Mouse (Mus musculus): ENCODE data around the gene Ptpn11.
A peak's percentile ranks its signal among the peaks of the same experiment; 100 is the strongest.
"Not testable (repeated sequence)": the region's sequence is repeated elsewhere in the genome, so short reads cannot be mapped to it uniquely, and the experiment has no call there.

Ptpn11 gene

GRCm38 (mm10) chr5:121190836-121191583, at the start of gene Ptpn11:
TSS of gene Ptpn11 (minus strand) at chr5:121191397.
- DNase-seq (ENCODE audit: low spot score in 2 of 2): peak; percentile 78 to 91

DNA sequence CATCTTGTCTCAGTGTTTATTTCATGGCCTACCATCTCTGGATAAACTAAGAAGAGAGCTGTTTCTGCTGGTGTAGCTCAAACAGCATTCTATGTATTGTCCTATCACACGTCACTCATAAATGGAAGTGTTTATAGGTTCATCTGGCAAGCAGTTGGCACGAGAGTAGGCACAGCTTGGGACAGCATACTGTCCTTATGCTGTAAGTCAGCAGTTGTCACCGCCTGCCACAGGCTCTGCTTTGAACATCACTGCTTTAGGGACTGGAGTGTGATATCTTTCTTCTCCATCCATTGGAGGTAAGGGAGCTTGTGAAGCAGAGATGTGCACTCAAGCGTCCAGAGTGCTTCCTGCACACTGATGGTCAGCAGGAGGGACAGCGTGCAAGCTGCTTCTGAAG, 48.6 kb upstream of the Ptpn11 start:
- DNase-seq (ENCODE audit: low spot score in 2 of 2): no peak

DNA sequence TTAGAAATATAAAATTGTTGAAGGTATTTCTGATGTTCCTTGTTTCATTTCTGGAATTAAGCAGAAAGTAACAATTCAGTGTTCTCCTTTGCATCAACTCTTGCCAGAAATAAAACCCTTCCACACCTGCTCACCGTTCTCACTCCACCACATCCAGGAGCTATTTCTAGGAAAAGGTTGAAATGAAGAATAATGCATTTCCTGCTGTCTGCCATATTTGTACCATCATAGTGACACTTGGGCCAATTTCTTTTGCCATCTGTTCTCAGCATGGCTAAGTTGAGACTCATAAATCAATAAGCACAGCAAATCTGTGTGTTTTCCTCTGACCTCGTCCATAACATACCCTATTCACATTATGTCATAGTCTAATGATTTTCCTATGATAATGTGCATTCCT, 47.0 kb upstream of the Ptpn11 start:
- no peak for DNase-seq (ENCODE audit: low spot score in 2 of 2)

DNA sequence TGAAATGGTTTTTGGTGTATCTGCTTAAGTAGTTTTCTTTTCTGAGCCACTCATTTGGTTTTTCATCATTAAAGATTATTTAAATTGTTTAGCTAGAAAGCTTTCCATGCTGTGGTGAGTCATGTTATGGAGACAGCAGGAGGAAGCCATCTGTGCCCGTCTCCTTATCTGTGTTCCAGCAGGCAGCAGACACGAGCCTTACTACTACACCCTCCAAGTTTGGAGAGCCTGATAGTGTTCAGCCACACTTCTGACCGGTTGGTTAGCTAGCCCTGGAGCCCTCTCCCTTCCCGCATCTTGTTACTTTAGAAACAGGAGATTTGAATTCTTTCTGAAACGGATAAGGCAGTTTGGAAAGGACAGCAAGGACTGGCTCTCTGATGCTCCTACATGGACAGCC, 45.0 kb upstream of the Ptpn11 start:
- DNase-seq (ENCODE audit: low spot score in 2 of 2): no peak

DNA sequence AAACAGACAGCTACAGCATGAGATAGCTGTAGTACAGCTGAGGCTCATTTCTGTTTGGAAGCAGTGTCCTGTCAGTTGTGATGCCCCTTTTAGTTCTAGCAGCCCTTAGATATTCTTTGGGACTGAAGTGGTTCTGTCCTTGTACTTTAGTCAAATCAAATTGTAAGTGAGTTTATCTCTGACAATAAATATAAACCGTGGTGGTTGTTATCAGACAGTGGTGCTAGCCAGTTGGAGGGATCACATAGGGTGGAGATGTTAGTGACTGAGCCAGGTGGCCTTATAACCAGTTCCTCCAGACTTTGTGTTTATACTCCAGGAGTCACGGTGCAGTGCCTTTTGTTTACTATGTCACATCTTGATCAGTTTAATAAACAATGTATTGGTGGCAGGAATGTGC, 42.5 kb upstream of the Ptpn11 start:
- no peak for DNase-seq (ENCODE audit: low spot score in 2 of 2)

GRCm38 (mm10) chr5:121232789-121233188, 41.6 kb upstream of the Ptpn11 start:
- no peak for DNase-seq (ENCODE audit: low spot score in 2 of 2)

GRCm38 (mm10) chr5:121230811-121231210, 39.6 kb upstream of the Ptpn11 start:
- no peak for DNase-seq (ENCODE audit: low spot score in 2 of 2)

GRCm38 (mm10) chr5:121229182-121229581, 38.0 kb upstream of the Ptpn11 start:
- DNase-seq (ENCODE audit: low spot score in 2 of 2): no peak

- DNase-seq (ENCODE audit: low spot score in 2 of 2): not testable (repeated sequence)
These were observed 36.1 kb upstream of the Ptpn11 start for GRCm38 (mm10) chr5:121227330-121227729.

GRCm38 (mm10) chr5:121226845-121227244, 35.6 kb upstream of the Ptpn11 start:
- DNase-seq (ENCODE audit: low spot score in 2 of 2): no peak

- no peak for DNase-seq (ENCODE audit: low spot score in 2 of 2)
These were observed 35.2 kb upstream of the Ptpn11 start for GRCm38 (mm10) chr5:121226406-121226805.

GRCm38 (mm10) chr5:121225854-121226253, 34.7 kb upstream of the Ptpn11 start:
- no peak for DNase-seq (ENCODE audit: low spot score in 2 of 2)

DNA sequence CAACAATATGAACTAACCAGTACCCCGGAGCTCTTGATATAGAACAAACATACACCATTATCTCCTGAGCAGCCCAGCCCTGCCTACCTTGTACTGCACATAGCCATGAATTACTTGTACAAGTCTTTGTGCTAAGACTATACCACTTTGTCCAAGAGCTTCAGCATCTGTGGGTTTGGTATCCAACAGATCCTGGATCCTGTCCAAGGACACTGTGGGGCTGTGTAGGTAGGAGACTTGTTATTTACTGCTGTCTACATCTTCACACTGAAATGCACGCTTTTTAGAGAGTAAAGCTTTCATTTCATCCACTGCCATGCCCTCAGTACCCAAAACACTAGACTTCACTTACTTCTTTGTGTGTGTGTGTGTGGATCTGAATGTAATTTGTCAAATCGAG, 33.7 kb upstream of the Ptpn11 start:
- DNase-seq (ENCODE audit: low spot score in 2 of 2): no peak

DNA sequence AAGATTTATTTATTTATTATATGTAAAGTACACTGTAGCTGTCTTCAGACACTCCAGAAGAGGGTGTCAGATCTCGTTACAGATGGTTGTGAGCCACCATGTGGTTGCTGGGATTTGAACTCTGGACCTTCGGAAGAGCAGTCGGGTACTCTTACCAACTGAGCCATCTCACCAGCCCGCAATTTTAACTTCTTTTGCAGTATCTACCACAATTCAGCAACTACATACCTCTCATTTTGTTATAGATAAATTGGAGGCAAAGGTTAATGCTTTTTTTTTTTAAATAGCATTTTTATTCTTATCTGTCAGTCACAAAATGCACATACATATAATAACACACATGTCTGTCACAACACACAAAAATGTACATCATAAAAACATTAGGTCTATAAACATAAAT, 32.8 kb upstream of the Ptpn11 start:
- DNase-seq (ENCODE audit: low spot score in 2 of 2): not testable (repeated sequence)

DNA sequence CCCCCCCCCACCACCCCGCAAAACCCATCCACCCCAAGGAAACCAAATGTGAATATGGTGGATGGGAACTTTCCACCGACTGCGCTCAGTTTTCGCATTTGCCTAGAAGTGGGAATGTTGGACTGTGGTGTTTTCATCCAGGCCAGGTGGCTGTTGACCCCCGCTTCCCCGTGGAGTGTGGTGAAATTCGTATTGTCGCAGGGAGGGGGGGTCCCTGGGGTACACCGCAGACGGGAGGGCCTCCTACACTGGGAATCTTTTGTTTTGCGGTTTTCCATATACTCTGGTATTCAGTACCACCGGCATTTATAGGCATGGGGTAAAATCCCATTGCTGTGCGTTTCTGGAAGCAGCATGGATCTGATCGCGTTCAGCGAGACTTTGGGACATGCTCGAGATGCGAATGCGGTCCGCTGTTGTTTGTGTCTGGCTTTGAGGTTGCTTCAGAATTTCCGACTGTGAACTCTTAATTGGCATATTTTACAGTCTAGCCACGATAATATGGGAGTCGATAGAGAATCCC, 30.2 kb upstream of the Ptpn11 start:
- no peak for DNase-seq (ENCODE audit: low spot score in 2 of 2)

- DNase-seq (ENCODE audit: low spot score in 2 of 2): peak in 1 of 2 experiments; percentile 18
These were observed 29.6 kb upstream of the Ptpn11 start for GRCm38 (mm10) chr5:121220732-121221301.

DNA sequence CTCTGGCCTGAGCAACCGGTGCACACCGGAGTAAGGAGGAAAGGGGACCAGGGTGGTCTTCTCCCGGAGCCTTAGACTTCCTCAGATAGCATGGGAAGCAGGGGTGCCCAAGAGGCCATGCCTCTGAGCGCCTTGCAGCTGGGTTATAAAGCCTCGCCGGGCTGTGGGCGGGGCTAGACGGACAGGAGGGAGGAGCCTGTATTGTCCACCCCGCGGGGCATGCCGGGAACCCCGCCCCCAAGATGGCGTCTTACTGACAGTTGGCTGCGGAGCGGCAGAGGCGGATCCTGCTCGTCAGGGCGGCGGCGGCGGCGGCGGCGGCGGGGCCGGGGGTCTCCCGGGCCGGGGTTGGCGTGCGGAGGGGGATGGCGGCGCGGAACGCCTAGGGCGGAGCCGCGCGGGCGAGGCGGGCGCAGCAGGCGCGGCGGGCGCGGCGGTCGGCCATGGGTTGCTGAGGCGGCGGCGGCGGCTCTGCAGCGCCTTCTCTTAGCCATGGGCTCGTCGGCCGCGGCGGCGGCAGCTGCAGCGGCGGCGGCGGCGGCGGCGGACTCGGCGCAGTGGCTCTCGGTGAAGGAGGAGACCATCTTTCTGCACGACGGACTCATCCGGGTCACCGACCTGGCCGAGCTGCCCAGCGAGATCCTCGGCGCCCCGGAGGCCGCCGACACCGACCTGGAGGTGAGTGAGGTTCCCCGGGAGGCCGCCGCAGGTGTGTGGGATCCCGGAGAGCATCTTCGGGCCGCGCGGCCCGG, 29.0 kb upstream of the Ptpn11 start, which contains the start of gene Hectd4:
TSS of gene Hectd4 (plus strand) at position 240 of the 752 bp plus-strand sequence.
- peak; percentile 94 to 98 for DNase-seq (ENCODE audit: low spot score in 2 of 2)

- DNase-seq (ENCODE audit: low spot score in 2 of 2): no peak
These were observed 28.0 kb upstream of the Ptpn11 start for GRCm38 (mm10) chr5:121219190-121219589.

- no peak for DNase-seq (ENCODE audit: low spot score in 2 of 2)
These were observed 26.1 kb upstream of the Ptpn11 start for GRCm38 (mm10) chr5:121217313-121217634.

DNA sequence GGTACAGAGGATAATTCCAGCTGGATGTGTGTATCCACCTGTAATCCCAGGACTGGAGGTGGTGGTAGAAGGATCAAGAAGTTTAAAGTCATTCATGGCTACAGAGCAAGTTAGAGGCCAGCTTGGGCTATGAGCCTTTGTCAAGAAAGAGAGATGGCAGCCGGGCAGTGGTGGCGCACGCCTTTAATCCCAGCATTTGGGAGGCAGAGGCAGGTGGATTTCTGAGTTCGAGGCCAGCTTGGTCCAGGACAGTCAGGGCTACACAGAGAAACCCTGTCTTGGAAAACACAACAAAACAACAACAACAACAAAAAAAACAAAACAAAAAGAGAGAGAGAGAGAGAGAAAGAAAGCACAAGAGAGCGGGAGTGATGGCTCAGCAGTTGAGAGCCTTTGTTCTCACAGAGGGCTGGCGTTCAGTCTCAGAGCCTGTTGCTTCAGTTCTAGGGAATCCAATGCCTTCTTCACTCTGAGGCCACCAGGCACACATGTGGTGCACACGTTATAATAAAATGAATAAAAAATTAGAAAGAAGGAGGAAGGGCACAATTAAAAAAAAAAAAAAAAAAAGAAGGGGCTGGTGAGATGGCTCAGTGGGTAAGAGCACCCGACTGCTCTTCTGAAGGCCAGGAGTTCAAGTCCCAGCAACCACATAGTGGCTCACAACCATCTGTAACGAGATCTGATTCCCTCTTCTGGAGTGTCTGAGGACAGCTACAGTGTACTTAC, 25.6 kb upstream of the Ptpn11 start:
- DNase-seq (ENCODE audit: low spot score in 2 of 2): not testable (repeated sequence)

DNA sequence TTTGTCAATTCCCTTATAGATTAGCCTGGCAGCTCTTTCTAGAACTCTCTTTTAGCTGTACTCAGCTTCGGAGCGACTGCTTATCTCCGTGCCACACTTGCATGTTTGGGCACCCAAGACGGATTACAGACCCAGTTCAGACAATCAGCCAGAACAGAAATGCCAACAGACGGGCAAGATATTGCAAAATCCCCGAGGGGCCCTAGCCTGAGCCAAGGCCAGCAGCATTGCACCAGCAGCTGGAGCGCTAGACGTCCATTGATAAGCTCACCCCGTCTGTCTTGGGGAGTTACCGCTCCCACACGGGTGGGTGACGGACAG, 24.9 kb upstream of the Ptpn11 start:
- no peak for DNase-seq (ENCODE audit: low spot score in 2 of 2)

All from cerebellum, postnatal 4 days (tissue).